Mouse (Mus musculus) stomach, postnatal 0 days (tissue): ENCODE measurements around the gene Tpo. TPM values are rescaled to one million over a fixed set of nuclear protein-coding genes. Genes with fewer than 3 reads are reported as not detected.

Source experiments
- ATAC-seq: fragments of 200-750 bp; cut with Nextera tagmentation; 2 replicates; pipeline ENCODE4 v1.8.0; 2017; ENCODE audit not compliant: low FRiP score, low TSS enrichment
- DNase-seq: peaks from one replicate; pipeline ENCODE4 v3.0.0-alpha.2; 2016; ENCODE audit warnings: low spot score
- H3K27ac ChIP-seq: fragments of 300-500 bp; sonication (generic); replicated peaks from 2 replicates; pipeline ENCODE4 v1.5.1; 2014; ENCODE audit warnings: mild to moderate bottlenecking, control low read depth
- H3K27me3 ChIP-seq: fragments of 300-500 bp; sonication (generic); 2 replicates; pipeline ENCODE4 v1.6.1; 2014; ENCODE audit warnings: low read length; ENCODE audit not compliant: control insufficient read depth, insufficient read depth
- H3K36me3 ChIP-seq: fragments of 300-500 bp; sonication (generic); 2 replicates; pipeline ENCODE4 v1.6.1; 2014; ENCODE audit warnings: low read length, mixed read lengths; ENCODE audit not compliant: control insufficient read depth, insufficient read depth
- H3K4me1 ChIP-seq: fragments of 300-500 bp; sonication (generic); replicated peaks from 2 replicates; pipeline ENCODE4 v1.6.1; 2014; ENCODE audit warnings: antibody characterized with exemption; ENCODE audit not compliant: control insufficient read depth, insufficient read depth
- H3K4me2 ChIP-seq: fragments of 300-500 bp; sonication (generic); replicated peaks from 2 replicates; pipeline ENCODE4 v1.6.1; 2014; ENCODE audit warnings: low read depth, mild to moderate bottlenecking, control low read depth, moderate library complexity
- H3K4me3 ChIP-seq: fragments of 300-500 bp; sonication (generic); 2 replicates; pipeline ENCODE4 v1.5.1; 2014; ENCODE audit warnings: low read depth, low read length, control low read depth
- H3K9ac ChIP-seq: fragments of 300-500 bp; sonication (generic); 2 replicates; pipeline ENCODE4 v1.6.1; 2014; ENCODE audit warnings: mild to moderate bottlenecking, low read length, control low read depth, mixed read lengths
- H3K9me3 ChIP-seq: fragments of 300-500 bp; sonication (generic); 2 replicates; pipeline ENCODE4 v1.6.1; 2016; ENCODE audit warnings: low read length; ENCODE audit not compliant: control insufficient read depth
- CTCF ChIP-seq: IDR thresholded peaks from 2 replicates; pipeline ENCODE4 v1.5.1; 2016; ENCODE audit warnings: antibody characterized with exemption, low read depth, mild to moderate bottlenecking, moderate library complexity
- EP300 ChIP-seq: optimal IDR thresholded peaks from 2 replicates; pipeline ENCODE3; 2016; ENCODE audit warnings: antibody characterized with exemption
- WGBS: fragments of 180-500 bp; shearing (Covaris S2); extraction: QIAGEN DNeasy Blood & Tissue Kit; methylation state at CpG from one replicate; pipeline ENCODE4 v1.1.7; 2014; 5-methylcytosine and 5-hydroxymethylcytosine counted together
- polyA plus RNA-seq: library from polyadenylated mRNA; unstranded; fragments of >200 nt; fragmentation: Nextera tagmentation; extraction: Ambion mirVana; gene quantifications from 2 replicates; pipeline ENCODE4 v1.2.1, GENCODE M21; 2015

Gene Tpo
- polyA plus RNA-seq, 1 experiment from 2014 or later = not detected

DNA sequence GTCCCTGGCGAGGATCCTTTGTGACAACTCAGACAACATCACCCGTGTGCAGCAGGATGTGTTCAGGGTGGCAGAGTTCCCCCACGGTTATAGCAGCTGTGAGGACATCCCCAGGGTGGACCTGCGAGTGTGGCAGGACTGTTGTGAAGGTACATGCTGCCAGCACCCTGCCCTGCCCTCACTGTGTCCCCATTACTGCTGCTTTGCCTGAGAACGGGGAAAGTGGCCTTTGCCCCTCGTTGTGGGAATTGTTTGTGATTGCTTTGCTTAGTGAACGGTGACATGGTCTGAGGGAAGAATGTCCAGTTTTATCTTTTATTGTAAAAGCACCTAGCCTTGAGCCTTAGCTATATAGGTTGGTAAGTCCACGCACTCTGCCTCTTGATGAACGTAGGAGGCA, 125.8 kb downstream of the Tpo start:
- 71% methylated on average over 9 of the region's 9 CpGs for WGBS
- no peaks in the 10 kb centered on the region for H3K27me3 ChIP-seq
- H3K9ac ChIP-seq = no peak overlapping the region
- TF ChIP-seq CTCF (no peak), EP300 (no peak)
- no peak overlapping the region for H3K4me3 ChIP-seq
- ATAC-seq (no peak), DNase-seq (no peak)
- no peak overlapping the region for H3K27ac ChIP-seq
- H3K4me2 ChIP-seq = no peak overlapping the region
- no peaks in the 10 kb centered on the region for H3K9me3 ChIP-seq
- peaks cover 10% of the 10 kb centered on the region; the same call in 1 of the 2 replicates for H3K36me3 ChIP-seq
- no peaks in the 10 kb centered on the region for H3K4me1 ChIP-seq

Other genes with a start within 250 kb of the Tpo start
- gene Pxdn, start 195.0 kb downstream of the Tpo start, polyA plus RNA-seq = 19.4 and 20.9 TPM in 2 replicates
- 31.5 and 36.6 TPM in 2 replicates for gene Sntg2, start 240.8 kb upstream of the Tpo start, polyA plus RNA-seq